Mouse (Mus musculus) megakaryocyte, embryonic 14.5 days (primary cell): Measurements from ENCODE around the gene Cd4.

ENCODE experiments used
- FLI1 ChIP-seq: IDR thresholded peaks from 2 replicates; pipeline ENCODE4 v1.6.1; 2012; ENCODE audit warnings: low read length, inconsistent platforms, mixed read lengths
- GATA1 ChIP-seq: IDR thresholded peaks from 3 replicates; pipeline ENCODE4 v1.6.1; 2012; ENCODE audit warnings: mixed read lengths, low read length, inconsistent platforms, borderline replicate concordance

- TF ChIP-seq FLI1 (no peak), GATA1 (no peak)
These were observed 40.7 kb downstream of the Cd4 start for GRCm38 (mm10) chr6:124847305-124847704.
